Mouse (Mus musculus): ENCODE results near the gene Htra3.

DNA sequence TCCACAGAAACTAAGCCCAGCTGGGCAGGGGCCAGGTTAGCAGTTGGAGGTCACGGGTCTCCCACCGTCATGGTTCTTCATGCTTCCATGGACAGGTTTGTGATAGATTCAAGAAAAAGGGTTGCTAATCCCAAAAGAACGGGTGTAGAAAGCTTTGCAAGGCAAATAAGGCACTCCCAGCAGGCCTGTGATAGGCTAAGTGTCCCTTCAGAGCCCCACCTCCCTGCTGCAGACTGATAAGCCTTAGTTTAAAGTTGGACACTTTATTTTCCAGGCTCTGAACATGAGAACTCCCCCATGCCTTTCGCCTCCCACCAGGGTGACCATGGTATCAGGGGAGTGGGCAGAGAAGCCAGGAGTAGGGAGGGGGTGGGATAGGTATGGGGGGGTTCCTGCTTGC, 35.5 kb downstream of the Htra3 start:
- TF ChIP-seq CHD2 (IDR thresholded peaks at IDR 0.05; ENCODE audit: low read depth, low read length) (no peak), ZC3H11A (IDR thresholded peaks at IDR 0.05; ENCODE audit: borderline replicate concordance, low read depth, low read length) (no peak), MAFK (IDR thresholded peaks at IDR 0.05; ENCODE audit: insufficient read depth, low read depth, low read length) (no peak), ZNF384 (IDR thresholded peaks at IDR 0.05; ENCODE audit: low read depth, low read length) (no peak)
